Mouse (Mus musculus): ENCODE results near the gene Lgals3bp. TPM values are rescaled to one million over a fixed set of nuclear protein-coding genes. Genes with fewer than 3 reads are reported as not detected.

The Lgals3bp gene
- polyA plus RNA-seq (2012; fragmentation: generic; extraction: Trizol): 100 to 1,000 TPM in 1 of 2 experiments, 10 to 100 TPM in 1; 26.9 to 167 TPM

GRCm38 (mm10) chr11:118401760-118402280 lies at the start of gene Lgals3bp:
TSS of gene Lgals3bp (minus strand) at chr11:118402092.

GRCm38 (mm10) chr11:118427986-118428385 lies 26.1 kb upstream of the Lgals3bp start, which contains the start of gene C1qtnf1:
TSS of gene C1qtnf1 (plus strand) at chr11:118428203.

DNA sequence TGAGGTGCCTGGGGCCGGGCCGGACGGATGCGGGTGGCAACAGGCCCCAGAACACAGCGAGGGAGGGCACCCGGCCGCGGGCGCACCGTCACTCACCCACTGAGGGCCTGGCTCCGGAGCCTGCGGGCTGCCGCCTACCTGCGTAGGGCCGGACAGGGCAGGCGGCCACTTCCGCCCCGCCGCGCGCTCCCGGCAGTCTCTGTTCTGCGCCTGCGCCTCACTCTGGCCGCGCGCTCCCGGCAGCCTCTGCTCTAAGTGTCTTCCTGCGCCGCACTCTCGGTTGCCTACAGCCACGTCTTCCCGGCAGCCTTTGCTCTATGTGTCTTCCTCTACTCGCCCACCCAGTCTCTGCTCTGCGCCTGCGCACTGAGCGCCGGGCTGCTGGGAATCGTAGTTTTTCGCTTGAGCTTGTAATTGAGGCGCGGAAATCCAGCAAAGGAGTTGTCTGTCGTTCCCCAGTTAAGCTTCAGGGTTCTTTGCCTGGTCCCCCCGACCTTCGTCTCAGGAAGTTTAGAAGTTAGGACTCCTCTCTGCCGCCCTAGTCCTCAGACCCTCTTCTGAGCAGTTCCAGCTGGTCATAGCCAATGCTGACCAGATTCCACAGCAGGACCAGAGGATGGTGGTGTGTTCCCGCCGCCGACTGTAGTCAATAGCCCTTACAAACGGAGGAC lies 17.1 kb upstream of the Lgals3bp start, which contains the start of gene Cant1:
TSS of gene Cant1 (minus strand) at position 253 of the 671 bp plus-strand sequence.

DNA sequence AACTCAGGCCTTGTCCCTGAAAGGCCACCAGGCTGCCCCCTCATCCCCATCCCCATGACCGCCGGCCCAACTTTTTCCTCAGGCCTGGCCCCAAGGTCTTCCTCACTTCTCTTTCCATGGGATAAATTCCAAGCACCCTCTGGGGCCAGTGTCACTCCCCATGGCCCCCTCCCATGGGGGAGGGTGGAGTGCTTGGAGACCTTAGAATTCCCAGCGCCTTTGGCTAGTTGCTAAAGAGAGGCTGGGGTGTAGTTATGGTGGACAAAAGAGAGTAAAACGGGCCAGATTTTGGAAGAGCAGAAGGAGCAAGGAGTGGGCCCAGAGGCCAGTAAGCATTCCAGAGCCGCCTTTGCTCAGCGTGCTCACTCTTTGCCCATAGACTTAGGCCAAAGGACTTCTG lies 46.3 kb downstream of the Lgals3bp start, which contains the start of gene Timp2:
TSS of gene Timp2 (minus strand) at position 101 of the 400 bp plus-strand sequence.

Other genes with a start within 250 kb of the Lgals3bp start
- 10 to 100 TPM in 1 of 2 experiments, 1 to 10 TPM in 1; 2.2 to 15.9 TPM for gene Cyth1, start 153.5 kb downstream of the Lgals3bp start, polyA plus RNA-seq (2012; fragmentation: generic; extraction: Trizol)
- gene Usp36, start 111.8 kb downstream of the Lgals3bp start, polyA plus RNA-seq (2012; fragmentation: generic; extraction: Trizol): 10 to 100 TPM; 13.4 to 14.4 TPM
- 1 to 10 TPM in 1 of 2 experiments, under 1 TPM in 1; 0.80 to 1.6 TPM for gene Cep295nl, start 59.6 kb downstream of the Lgals3bp start, polyA plus RNA-seq (2012; fragmentation: generic; extraction: Trizol)
- gene Timp2, start 46.4 kb downstream of the Lgals3bp start, polyA plus RNA-seq (2012; fragmentation: generic; extraction: Trizol): 1,000 to 10,000 TPM in 1 of 2 experiments, 100 to 1,000 TPM in 1; 756 to 1,293 TPM
- 10 to 100 TPM; 23.9 to 71.4 TPM for gene Cant1, start 17.0 kb upstream of the Lgals3bp start, polyA plus RNA-seq (2012; fragmentation: generic; extraction: Trizol)
- 10 to 100 TPM in 1 of 2 experiments, 1 to 10 TPM in 1; 3.4 to 23.9 TPM for gene C1qtnf1, start 26.1 kb upstream of the Lgals3bp start, polyA plus RNA-seq (2012; fragmentation: generic; extraction: Trizol)
- 1 to 10 TPM; 4.8 to 5.2 TPM for gene Engase, start 74.7 kb upstream of the Lgals3bp start, polyA plus RNA-seq (2012; fragmentation: generic; extraction: Trizol)